Mouse (Mus musculus): Measurements from ENCODE around the gene Il10ra.
A peak's percentile ranks its signal among the peaks of the same experiment; 100 is the strongest.

Il10ra gene

DNA sequence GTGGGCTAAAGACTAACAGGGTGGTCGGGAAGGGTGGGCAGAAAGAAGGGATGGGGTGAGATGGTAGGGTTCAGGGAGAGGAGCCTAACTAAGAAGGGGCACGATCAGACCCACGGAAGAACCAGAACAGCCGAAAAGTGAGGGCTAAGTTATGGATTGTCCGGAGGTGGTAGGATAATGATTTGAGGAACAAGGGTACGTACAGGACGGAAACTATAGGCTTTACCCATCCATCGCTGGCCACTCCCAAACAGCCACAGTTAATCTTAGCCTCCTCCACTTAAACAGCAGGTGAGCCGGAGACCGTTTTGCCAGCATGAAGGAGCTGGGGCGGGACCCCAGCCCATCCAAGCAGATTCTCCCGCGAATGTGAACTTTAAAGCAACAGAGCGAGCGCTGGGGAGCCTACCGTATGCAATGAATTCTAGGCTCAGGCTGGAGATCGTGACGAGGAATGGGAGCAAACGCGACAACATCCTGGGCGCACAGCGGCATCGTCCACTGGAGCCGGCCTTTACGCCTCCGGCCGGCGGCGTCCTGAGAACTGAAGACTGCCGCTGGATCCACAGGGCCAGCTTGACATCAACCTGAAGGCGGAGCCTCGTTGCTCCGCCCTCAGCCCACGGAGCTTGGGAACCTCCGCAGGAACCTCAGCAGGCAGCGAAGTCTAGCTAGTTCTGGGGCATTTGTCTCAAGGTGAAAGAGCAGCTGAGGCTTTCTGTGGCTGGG is at the start of gene Il10ra:
Gene Il10ra, minus strand, starts transcription at position 553 of the 729 bp plus-strand sequence.
- DNase-seq (ENCODE audit: inconsistent ontology term), result peak; percentile 29

DNA sequence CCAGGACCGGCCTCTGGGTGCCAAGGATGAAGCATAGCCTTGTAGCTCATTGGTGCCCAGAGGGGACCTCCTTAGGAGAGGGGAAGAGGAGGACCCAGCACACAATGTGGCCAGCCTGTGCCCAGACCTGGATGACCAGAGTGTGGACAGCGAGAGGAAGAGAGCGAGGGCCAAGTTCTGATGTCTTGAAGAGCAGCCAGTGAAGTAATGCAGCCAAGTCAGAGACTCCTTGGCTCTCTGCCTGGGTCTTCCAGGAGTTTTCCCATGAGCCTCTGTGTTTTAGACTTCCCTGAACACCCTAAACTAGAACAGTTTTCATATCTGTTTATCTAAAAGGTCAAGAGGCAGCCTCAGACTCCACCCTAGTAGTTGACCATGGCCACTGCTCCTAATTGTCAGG is 48.7 kb upstream of the Il10ra start:
- DNase-seq (ENCODE audit: inconsistent ontology term), result peak; percentile 14

GRCm38 (mm10) chr9:45313913-45314312 is 45.0 kb upstream of the Il10ra start:
- DNase-seq (ENCODE audit: inconsistent ontology term), result no peak

- DNase-seq (ENCODE audit: inconsistent ontology term), result no peak
Measured at GRCm38 (mm10) chr9:45311858-45312257, 42.9 kb upstream of the Il10ra start.

- DNase-seq (ENCODE audit: inconsistent ontology term), result no peak
Measured at GRCm38 (mm10) chr9:45308521-45308920, 39.6 kb upstream of the Il10ra start.

DNA sequence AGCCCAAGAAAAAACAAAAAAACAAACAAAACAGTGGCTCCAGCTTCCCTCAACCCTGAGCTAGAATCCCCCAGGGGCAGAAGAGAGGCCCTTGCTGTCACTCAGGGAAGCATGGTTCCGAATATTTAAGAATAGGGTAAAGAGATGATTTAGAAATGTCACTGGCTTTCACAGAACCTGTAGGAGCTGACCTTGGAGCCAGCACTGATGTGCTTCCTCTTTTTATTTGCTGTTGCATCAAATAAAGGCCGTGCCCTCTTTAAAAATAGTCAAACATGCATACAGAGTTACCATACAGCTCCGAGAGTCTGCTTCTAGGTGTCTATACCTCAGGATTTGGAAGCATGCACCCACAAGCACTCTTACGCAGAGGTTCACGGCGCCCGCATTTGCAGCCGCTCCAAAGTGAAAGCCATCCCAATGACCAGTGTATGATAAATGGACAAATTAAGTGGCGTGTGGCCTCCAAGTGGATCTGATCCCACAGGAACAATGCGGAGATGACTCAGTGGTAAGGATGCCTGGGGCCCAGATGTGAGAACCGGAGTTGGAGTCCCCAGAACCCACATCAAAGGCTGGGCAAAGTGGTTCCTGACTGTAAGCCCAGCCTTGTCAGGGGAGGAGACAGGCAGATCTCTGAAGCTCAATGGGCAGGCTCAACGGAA is 37.9 kb upstream of the Il10ra start:
- no peak for DNase-seq (ENCODE audit: inconsistent ontology term)

DNA sequence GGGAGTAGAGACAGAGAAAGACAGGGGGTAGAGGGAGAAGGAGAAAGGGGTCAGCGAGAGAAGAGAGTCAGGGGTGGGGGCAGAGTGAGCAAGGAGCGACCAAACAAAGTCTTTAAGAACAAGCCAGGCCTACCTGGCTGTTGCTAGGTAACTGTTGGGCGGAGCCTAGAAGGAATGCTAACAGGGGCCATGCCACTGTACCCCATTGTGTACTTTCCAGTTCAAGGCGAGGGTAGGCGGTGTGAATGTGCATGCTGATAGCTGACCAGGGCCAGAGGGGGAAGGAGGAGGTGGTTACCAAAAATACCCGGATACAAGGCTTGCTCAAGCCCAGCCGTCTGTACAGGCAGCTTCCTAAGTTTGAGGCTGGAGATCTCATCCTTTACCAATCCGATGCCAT is 32.8 kb upstream of the Il10ra start:
- no peak for DNase-seq (ENCODE audit: inconsistent ontology term)

- peak; percentile 83 for DNase-seq (ENCODE audit: inconsistent ontology term)
Measured at GRCm38 (mm10) chr9:45300422-45301104, 31.6 kb upstream of the Il10ra start.

GRCm38 (mm10) chr9:45299231-45300006 is 30.5 kb upstream of the Il10ra start:
- DNase-seq (ENCODE audit: inconsistent ontology term), result peak; percentile 16

GRCm38 (mm10) chr9:45294210-45295011 is 25.5 kb upstream of the Il10ra start:
- DNase-seq (ENCODE audit: inconsistent ontology term), result no peak

DNA sequence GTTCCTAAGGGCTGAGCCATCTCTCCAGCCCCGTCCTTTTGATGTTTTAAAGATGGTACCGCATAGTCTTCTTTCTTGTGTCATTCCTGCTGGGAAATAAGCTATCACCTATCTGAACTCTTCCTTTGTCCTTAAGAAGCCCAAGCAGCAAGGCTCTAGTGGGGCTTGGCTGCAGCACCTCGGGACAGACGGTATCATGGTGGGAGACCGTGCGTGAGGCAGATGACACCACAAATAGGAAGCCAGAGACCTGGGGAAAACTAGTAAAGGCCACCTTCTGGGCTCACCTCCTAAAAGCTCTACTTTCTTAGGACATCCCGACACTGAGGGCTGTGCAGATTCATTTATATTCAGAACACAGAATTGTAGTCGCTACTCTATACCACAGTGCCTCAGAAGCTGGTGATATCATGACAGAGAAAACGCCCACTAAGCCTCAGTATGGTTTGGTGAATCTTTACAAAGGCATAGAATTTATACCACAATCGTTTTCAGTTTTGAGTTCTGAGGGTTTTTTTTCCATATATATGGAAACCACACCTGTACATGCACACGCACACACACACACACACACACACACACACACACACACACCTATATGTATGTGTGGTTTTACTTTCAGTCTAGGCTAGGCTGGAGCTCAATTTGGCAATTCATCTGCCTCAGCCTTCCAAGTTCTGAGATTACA is 22.7 kb upstream of the Il10ra start:
- DNase-seq (ENCODE audit: inconsistent ontology term), result no peak

GRCm38 (mm10) chr9:45282466-45282865 is 13.5 kb upstream of the Il10ra start:
- DNase-seq (ENCODE audit: inconsistent ontology term), result no peak

DNA sequence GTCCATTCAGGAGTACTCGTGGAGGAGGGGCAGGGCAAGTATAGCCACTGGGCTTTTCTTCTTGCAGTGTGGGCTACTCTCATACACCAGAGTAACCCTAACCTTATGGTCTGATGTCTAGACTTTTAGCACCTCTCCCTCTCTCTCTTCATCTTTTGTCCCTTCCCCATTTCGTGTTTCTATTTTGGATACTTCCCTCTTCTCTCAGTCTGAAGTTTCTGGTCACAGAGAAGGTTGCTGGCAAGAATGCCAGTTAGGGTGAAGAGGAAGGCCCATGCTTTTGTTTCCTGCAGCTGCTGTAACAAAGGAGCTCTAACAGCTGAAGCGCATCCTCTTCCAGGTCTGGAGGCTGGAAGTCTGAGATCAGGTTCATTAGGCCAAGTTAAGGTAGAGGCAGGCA is 11.9 kb upstream of the Il10ra start:
- DNase-seq (ENCODE audit: inconsistent ontology term), result no peak

DNA sequence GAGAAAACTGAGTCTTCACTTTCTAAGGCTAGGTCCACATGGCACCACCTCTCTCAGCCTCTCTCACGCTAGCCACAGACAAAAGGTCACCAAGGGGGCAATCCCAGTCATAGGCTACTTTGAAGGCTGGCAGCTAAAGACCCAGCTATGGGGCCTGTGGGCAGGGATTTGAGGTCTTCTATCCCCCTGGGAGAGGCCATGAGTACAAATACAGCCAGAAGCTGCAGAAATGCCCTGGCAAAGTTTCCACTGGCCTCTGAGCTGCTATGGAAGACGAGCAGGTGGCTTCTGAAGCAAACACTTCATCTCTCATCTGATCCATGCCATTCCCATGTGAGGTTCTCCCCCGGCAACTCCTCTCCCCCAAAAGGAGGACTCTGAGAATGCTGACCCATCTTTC is 11.1 kb upstream of the Il10ra start:
- no peak for DNase-seq (ENCODE audit: inconsistent ontology term)

GRCm38 (mm10) chr9:45274635-45275034 is 5.7 kb upstream of the Il10ra start:
- DNase-seq (ENCODE audit: inconsistent ontology term), result no peak

DNA sequence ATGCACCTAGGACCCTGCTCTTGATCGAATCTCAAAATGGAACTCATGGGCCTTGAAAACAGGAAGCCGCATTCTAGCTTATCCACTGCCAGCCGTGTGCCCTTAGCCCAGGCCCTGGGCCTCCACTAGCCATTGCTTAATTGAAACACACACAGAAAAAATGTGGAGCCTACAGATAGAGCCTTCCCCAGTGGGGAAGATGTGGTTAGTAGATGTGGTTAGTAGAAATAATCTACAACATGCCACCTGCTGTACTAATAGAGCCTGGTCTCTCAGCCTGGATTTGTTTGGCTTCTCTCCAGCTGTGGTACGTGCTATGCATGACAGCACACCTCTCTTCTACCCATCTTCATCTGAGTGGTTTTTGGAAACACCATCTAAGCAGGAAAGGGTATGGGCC is 5.3 kb upstream of the Il10ra start:
- no peak for DNase-seq (ENCODE audit: inconsistent ontology term)

- no peak for DNase-seq (ENCODE audit: inconsistent ontology term)
Measured at GRCm38 (mm10) chr9:45272213-45272612, 3.3 kb upstream of the Il10ra start.

DNA sequence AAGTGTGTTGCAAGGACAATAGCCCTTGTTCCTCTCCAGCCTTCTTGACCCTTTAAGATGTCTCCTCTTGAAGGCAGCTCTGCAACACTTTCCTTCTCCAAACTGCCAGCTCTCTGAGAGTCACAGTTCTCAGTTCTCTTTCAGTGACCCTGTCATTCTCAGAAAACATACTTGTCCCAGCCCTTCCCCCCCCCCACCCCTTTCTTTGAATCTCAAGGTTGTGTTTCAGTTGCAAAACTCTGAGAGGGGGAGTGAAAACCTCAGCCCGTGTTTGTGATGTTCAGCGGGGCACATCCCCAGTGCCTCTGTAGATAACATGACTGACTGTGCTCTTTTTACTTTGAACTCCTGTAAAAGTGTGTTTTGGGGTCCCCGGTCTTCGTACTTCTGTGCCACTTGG is 870 bp downstream of the Il10ra start:
- DNase-seq (ENCODE audit: inconsistent ontology term), result no peak

- no peak for DNase-seq (ENCODE audit: inconsistent ontology term)
Measured at GRCm38 (mm10) chr9:45267099-45267498, 1.9 kb downstream of the Il10ra start.

DNA sequence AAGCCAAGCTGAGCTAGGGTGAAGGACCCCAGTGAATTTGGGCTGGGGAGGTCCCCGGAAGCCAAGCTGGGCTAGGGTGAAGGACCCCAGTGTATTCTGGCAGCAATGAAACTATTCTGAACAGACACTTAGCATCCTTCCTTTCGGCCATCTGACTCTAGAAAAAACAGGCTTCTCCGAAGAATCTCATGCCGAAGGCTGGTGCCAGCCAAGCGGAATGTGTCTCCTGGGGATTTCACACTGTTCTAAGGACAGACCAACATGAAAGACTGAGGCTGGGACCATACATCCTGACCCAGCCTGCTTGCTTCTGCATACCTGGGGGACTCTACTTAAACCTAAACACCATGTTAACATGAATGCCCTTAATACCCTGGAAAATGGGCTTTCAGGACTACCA is 7.1 kb downstream of the Il10ra start:
- no peak for DNase-seq (ENCODE audit: inconsistent ontology term)

DNA sequence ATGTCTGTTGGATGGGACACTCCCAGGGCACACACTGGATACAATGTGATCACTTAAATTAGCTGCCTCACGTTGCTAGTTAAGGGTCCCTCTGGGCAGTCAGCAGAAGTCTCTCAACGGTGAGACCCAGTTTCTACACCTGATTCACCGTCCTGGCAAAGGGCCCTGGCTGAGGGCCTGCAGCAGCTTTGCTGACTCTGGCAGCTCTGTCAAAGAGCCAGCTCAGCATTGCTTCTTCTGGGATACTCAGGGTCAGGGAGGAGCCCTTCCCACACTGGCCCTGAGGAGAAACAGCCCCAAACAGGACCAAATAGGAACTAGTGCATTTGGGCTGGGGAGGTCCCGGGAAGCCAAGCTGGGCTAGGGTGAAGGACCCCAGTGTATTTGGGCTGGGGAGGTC is 7.5 kb downstream of the Il10ra start:
- peak; percentile 9 for DNase-seq (ENCODE audit: inconsistent ontology term)
